Mouse (Mus musculus) right cerebral cortex, postnatal 25 days (tissue): ENCODE results near the gene Id1.
A peak's percentile ranks its signal among the peaks of the same experiment; 100 is the strongest.

Experiments
- DNase-seq: peaks from one replicate; pipeline ENCODE4 v3.0.0; 2022

Gene Id1

DNA sequence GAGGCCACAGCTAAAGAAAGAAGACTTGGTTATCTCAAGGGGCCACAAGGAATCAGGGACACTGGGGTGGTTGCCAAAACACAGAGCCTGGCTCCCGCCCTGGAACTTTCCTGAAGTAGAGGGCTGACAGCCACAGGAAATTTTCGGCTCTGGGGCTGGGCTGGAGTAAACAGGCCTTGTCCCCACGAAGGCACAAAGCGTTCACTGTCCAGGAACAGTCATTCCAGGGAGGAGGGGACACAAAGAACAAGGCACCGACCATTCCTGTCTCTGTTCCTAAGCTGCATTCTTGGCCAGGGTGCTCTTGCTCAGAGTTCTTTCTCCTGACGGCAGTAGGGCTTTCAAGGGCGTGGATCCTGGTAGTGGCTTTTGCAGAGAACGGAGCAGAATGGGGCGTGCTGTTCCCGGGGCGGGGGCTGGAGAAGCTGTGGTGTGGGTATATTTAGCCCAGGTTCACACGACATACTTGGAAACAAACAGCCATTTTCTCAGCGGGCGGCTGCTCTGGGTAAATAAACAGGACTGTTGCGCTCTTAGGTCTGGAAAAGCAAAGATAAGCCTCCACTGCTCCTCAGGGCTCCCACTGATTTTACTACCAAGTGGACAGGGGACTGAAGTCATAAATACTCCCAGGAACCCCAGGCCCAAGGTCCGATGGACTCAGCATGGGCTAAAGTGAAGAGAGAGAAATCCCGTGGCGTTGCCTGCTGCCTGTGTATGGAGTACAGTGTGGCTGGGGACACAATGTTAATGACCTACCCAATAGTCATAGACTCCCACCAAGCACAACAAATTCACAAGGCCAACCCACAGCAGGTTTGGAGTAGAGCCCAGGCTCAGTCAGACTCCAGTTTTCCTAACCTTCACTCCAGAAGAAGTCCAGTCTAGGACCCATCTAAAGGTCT, 49.6 kb downstream of the Id1 start:
- DNase-seq = peak; percentile 69
